Mouse (Mus musculus) gastrocnemius, postnatal 14 days (tissue): ENCODE results near the gene Mpz. TPM values are rescaled to one million over a fixed set of nuclear protein-coding genes. Genes with fewer than 3 reads are reported as not detected.

Source experiments
- DNase-seq: peaks from one replicate; pipeline ENCODE4 v3.0.0; 2021; ENCODE audit warnings: mixed read lengths
- intact Hi-C: fragments of 180-260 bp; cut with DNase I; formaldehyde crosslinking; loops from one replicate; pipeline ENCODE4 v1.15.1; 2025; ENCODE audit warnings: low total_unique reads
- long read RNA-seq, 2 experiments: library from polyadenylated mRNA; stranded (forward); transcript quantifications; one replicate each; pipeline ENCODE4 v2.0.0; 2021
- total RNA-seq, 2 experiments: library from RNA; stranded (reverse); gene quantifications; 2 replicates each; pipeline ENCODE4 v1.2.3; 2021

Gene Mpz
- total RNA-seq: 100 to 1,000 TPM; 117 to 734 TPM
- long read RNA-seq, experiment 1, transcript Mpz-202 (6 exons, 1,278 nt): major isoform, 52 of 86 reads
- long read RNA-seq, experiment 1, partial matches to known transcripts: 4 of 86 reads
- long read RNA-seq, experiment 1, other reads (novel, unspliced or antisense): 30 of 86 reads
- long read RNA-seq, experiment 2, transcript Mpz-202 (6 exons, 1,278 nt): major isoform, 110 of 205 reads
- long read RNA-seq, experiment 2, partial matches to known transcripts: 12 of 205 reads
- long read RNA-seq, experiment 2, other reads (novel, unspliced or antisense): 81 of 205 reads

GRCm38 (mm10) chr1:171149974-171150760 lies at the start of gene Mpz, which contains the start of gene Sdhc:
Gene Mpz, plus strand, starts transcription at chr1:171150711.
Gene Sdhc, minus strand, starts transcription at chr1:171150603.
- intact Hi-C loops: no loop called here

DNA sequence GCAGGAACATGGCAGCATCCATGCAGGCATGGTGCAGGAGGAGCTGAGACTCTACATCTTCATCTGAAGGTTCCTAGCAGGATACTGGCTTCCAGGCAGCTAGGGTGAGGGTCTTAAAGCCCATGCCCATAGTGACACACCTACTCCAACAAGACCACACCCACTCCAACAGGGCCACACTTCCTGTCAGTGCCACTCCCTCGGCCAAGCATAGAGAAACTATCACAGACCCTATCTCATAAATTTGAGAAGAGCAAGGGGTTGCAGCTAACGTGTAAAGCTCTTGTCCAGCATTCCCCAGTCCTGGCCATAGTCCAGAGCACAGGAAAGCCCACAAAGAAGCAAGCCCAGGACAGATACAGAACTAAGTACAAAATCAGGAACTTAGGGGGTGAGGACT lies 49.5 kb upstream of the Mpz start:
- no peak for DNase-seq
- intact Hi-C loops: no loop called here

More at GRCm38 (mm10) chr1:171149974-171150760, at the start of gene Mpz, which contains the start of gene Sdhc:
- DNase-seq: peak; percentile 94

- intact Hi-C loops: no loop called here
These were observed 48.6 kb upstream of the Mpz start for GRCm38 (mm10) chr1:171101733-171102546.

DNA sequence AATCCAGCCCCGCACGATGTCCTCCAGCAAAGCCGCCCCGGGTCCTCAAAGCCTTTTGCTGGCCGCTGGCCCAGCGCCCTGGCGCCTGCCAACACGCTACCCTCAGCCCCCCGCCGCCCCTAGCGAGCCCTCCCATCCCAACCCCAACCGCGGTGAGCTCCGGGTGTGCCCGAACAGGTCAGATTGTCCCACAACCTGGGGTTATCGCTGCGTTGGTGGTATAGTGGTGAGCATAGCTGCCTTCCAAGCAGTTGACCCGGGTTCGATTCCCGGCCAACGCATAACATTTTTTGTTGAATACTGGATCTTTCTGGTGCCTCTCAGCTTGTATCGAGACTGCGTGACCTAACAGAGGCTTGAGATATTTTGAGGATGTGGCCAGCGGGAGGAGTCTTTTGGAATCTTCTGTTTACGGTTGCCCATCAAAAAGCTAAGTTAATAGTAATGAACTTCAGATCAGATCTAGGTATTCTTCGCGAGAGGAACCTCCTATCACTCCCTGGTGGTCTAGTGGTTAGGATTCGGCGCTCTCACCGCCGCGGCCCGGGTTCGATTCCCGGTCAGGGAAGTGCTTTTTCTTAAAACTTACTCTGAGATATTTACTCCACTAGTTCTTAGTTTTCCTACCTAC lies 47.8 kb upstream of the Mpz start:
- DNase-seq: peak; percentile 72
- intact Hi-C loops: no loop called here

More at GRCm38 (mm10) chr1:171101733-171102546, 48.6 kb upstream of the Mpz start:
- DNase-seq: peak; percentile 85

- no peak for DNase-seq
- intact Hi-C loops: no loop called here
These were observed 47.2 kb upstream of the Mpz start for GRCm38 (mm10) chr1:171103179-171103840.

DNA sequence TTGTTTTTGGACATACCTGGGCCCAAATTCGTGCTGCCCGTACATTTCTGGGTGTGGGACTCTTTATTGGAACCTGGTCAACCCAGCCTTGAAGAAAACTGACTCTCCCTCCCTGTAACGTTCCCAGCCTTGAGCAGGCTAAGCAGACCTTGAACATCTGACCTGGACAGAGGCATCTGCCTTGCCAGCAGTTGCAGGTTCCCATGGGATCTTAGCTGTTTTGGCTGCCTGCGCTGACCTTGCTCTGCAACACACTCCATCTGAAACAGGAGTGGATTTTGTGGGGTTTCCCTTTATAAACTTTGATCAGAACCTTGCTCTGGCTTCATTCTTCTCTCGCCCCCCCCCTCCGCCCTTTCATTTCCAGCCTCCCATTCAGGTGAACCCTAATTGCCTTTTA lies 45.3 kb upstream of the Mpz start:
- intact Hi-C loops: no loop called here
- no peak for DNase-seq

DNA sequence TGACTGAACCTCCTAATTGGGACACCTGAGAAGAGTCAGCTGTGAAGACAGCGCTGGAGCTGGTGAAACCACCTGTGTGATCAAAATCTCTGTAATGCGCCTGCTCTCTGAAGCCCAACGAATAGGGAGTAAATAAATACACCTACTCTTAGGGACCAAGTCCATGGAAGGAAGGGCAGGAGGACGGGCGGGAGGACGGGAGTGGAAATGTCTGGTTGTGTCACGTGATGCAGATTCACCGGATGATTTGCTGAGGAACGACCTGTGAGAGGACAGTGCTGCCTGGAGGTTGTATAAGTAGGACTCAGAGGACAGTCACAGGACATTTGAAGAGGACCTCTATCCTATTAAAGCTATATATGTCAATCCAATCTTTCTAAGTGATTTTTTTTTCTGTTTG lies 40.9 kb upstream of the Mpz start:
- no peak for DNase-seq
- intact Hi-C loops: no loop called here

- no peak for DNase-seq
- intact Hi-C loops: no loop called here
These were observed 39.9 kb upstream of the Mpz start for GRCm38 (mm10) chr1:171110659-171111019.

GRCm38 (mm10) chr1:171111020-171111780 lies 39.3 kb upstream of the Mpz start:
- peak; percentile 89 for DNase-seq
- intact Hi-C loops: no loop called here

- intact Hi-C loops: no loop called here
- peak; percentile 38 for DNase-seq
These were observed 38.5 kb upstream of the Mpz start for GRCm38 (mm10) chr1:171111781-171112575.

DNA sequence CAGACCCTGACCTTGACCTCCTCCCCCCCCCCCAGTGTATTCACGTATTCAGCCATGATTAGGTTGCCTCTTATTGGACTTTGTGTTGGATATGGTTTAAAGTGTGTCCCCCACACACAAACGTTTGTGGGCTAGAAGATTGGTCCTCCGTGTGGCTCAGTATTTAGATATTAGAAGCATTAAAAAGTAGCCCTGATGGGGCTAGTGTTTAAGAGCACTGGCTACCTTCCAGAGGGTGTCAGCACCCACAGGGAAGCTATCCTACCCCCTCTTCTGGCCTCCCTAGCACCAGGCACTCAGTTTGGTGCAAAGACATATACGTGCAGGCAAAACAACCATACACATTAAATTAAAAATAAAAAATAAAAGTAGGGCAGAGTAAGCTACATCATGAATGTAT lies 37.5 kb upstream of the Mpz start:
- intact Hi-C loops: no loop called here
- DNase-seq: no peak

GRCm38 (mm10) chr1:171113873-171114299 lies 36.6 kb upstream of the Mpz start, which contains the start of gene Cfap126:
Gene Cfap126, plus strand, starts transcription at chr1:171113918.
- intact Hi-C loops: no loop called here
- DNase-seq: peak; percentile 82

- no peak for DNase-seq
- intact Hi-C loops: loop anchor here (5.0 kb wide), 1 partner anchor 141 kb away; no protein-coding TSS in a partner anchor
These were observed 34.2 kb upstream of the Mpz start for GRCm38 (mm10) chr1:171116280-171116679.

DNA sequence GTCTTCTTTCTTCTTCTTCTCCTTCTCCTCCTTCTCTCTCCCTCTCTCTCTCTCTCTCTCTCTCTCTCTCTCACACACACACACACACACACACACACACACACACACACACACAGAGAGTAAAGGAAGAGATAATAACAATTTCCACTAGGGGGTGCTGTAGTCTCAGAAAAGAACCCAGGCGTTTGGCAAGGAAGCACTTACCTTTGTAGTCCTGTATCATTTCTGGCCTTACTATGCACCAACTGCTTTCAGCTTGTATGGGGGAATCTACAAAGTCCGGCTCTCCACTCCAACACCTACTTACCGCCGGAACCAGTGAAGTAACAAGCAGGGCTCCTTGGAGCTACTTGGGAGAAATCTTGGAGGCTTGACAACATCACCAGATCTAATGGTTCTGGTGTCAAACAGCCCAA lies 32.2 kb upstream of the Mpz start:
- intact Hi-C loops: loop anchor here (2.0 to 5.0 kb wide), 2 partner anchors 101 to 139 kb away; no protein-coding TSS in a partner anchor
- peak; percentile 22 for DNase-seq

- intact Hi-C loops: loop anchor here (2.0 to 5.0 kb wide), 2 partner anchors 100 to 138 kb away; no protein-coding TSS in a partner anchor
- DNase-seq: no peak
These were observed 31.5 kb upstream of the Mpz start for GRCm38 (mm10) chr1:171118996-171119395.

GRCm38 (mm10) chr1:171119405-171119804 lies 31.1 kb upstream of the Mpz start:
- no peak for DNase-seq
- intact Hi-C loops: loop anchor here (2.0 to 5.0 kb wide), 2 partner anchors 99 to 138 kb away; no protein-coding TSS in a partner anchor

GRCm38 (mm10) chr1:171120893-171121292 lies 29.6 kb upstream of the Mpz start:
- DNase-seq: no peak
- intact Hi-C loops: no loop called here
